Mouse (Mus musculus) hindbrain, embryonic 12.5 days (tissue): ENCODE results near the gene Ddt. TPM values are rescaled to one million over a fixed set of nuclear protein-coding genes. Genes with fewer than 3 reads are reported as not detected.

Experiments used
- ATAC-seq: fragments of 200-750 bp; cut with Nextera tagmentation; 2 replicates; pipeline ENCODE4 v1.8.0; 2017; ENCODE audit warnings: moderate TSS enrichment; ENCODE audit not compliant: low FRiP score
- H3K27ac ChIP-seq: fragments of 300-500 bp; sonication (generic); 2 replicates; pipeline ENCODE4 v1.5.1; 2016; ENCODE audit warnings: mild to moderate bottlenecking
- H3K27me3 ChIP-seq: fragments of 300-500 bp; sonication (generic); 2 replicates; pipeline ENCODE4 v1.6.1; 2016; ENCODE audit warnings: mild to moderate bottlenecking
- H3K36me3 ChIP-seq: fragments of 300-500 bp; sonication (generic); 2 replicates; pipeline ENCODE4 v1.6.1; 2016; ENCODE audit warnings: mild to moderate bottlenecking
- H3K4me1 ChIP-seq: fragments of 300-500 bp; sonication (generic); 2 replicates; pipeline ENCODE4 v1.6.1; 2016
- H3K4me2 ChIP-seq: fragments of 300-500 bp; sonication (generic); replicated peaks from 2 replicates; pipeline ENCODE4 v1.6.1; 2016; ENCODE audit warnings: mild to moderate bottlenecking
- H3K4me3 ChIP-seq: fragments of 300-500 bp; sonication (generic); 2 replicates; pipeline ENCODE4 v1.5.1; 2016; ENCODE audit warnings: mild to moderate bottlenecking
- H3K9ac ChIP-seq: fragments of 300-500 bp; sonication (generic); 2 replicates; pipeline ENCODE4 v1.6.1; 2016; ENCODE audit warnings: mild to moderate bottlenecking, moderate library complexity
- H3K9me3 ChIP-seq: fragments of 300-500 bp; sonication (generic); replicated peaks from 2 replicates; pipeline ENCODE4 v1.6.1; 2016; ENCODE audit warnings: mild to moderate bottlenecking
- WGBS: fragments of 180-500 bp; shearing (Covaris S2); methylation state at CpG from one replicate; pipeline ENCODE4 v1.1.7; 2016; 5-methylcytosine and 5-hydroxymethylcytosine counted together
- polyA plus RNA-seq: library from polyadenylated mRNA; unstranded; fragments of >200 nt; fragmentation: Nextera tagmentation; extraction: Ambion mirVana; gene quantifications from 2 replicates; pipeline ENCODE4 v1.2.1, GENCODE M21; 2016

The Ddt gene
- polyA plus RNA-seq, 1 experiment from 2014 or later: 86.4 TPM

GRCm38 (mm10) chr10:75764519-75765473 lies 8.4 kb downstream of the Ddt start:
- 1% methylated on average over 27 of the region's 27 CpGs for WGBS
- H3K4me2 ChIP-seq: peak overlapping the region; percentile 83
- H3K4me1 ChIP-seq: peaks cover 17% of the 10 kb centered on the region
- no peaks in the 10 kb centered on the region for H3K9me3 ChIP-seq
- H3K4me3 ChIP-seq: peak overlapping the region; percentile 93
- H3K27me3 ChIP-seq: no peaks in the 10 kb centered on the region
- H3K36me3 ChIP-seq: 0 out of 2 replicates have a peak, but pooled peaks cover 14% of the 10 kb centered on the region
- peak overlapping the region; percentile 89 for H3K9ac ChIP-seq
- peak overlapping the region; percentile 64 for H3K27ac ChIP-seq
- peak; percentile 41 for ATAC-seq

- H3K4me1 ChIP-seq: peaks cover 17% of the 10 kb centered on the region
- under 1% methylated on average over 61 of the region's 61 CpGs for WGBS
Measured at GRCm38 (mm10) chr10:75763682-75764518, 9.3 kb downstream of the Ddt start, which contains the start of gene Cabin1. Gene Cabin1, minus strand, starts transcription at chr10:75764341.

GRCm38 (mm10) chr10:75762413-75762812 lies 10.8 kb downstream of the Ddt start:
- Histone ChIP-seq H3K36me3 (0 out of 2 replicates have a peak, but pooled peaks cover 25% of the 10 kb centered on the region), H3K9me3 (no peaks in the 10 kb centered on the region), H3K4me2 (peak overlapping the region; percentile 83; the same call in 1 of the 2 replicates), H3K27me3 (no peaks in the 10 kb centered on the region), H3K9ac (no peak overlapping the region), H3K27ac (no peak overlapping the region), H3K4me3 (no peak overlapping the region), H3K4me1 (peaks cover 17% of the 10 kb centered on the region)
- 97% methylated on average over 3 of the region's 3 CpGs for WGBS
- no peak for ATAC-seq

More at GRCm38 (mm10) chr10:75763682-75764518, 9.3 kb downstream of the Ddt start, which contains the start of gene Cabin1:
- ATAC-seq: peak; percentile 98
- Histone ChIP-seq H3K36me3 (0 out of 2 replicates have a peak, but pooled peaks cover 20% of the 10 kb centered on the region), H3K9me3 (no peaks in the 10 kb centered on the region), H3K27ac (peak within 1 kb of the TSS; percentile 80), H3K27me3 (no peaks in the 10 kb centered on the region), H3K9ac (peak within 1 kb of the TSS; percentile 89), H3K4me3 (peak within 1 kb of the TSS; percentile 93), H3K4me2 (peak within 1 kb of the TSS; percentile 83)

GRCm38 (mm10) chr10:75760311-75760710 lies 12.9 kb downstream of the Ddt start:
- Histone ChIP-seq H3K4me1 (peaks cover 17% of the 10 kb centered on the region), H3K9ac (no peak overlapping the region), H3K9me3 (no peaks in the 10 kb centered on the region), H3K36me3 (peaks cover 34% of the 10 kb centered on the region), H3K27me3 (no peaks in the 10 kb centered on the region), H3K4me2 (no peak overlapping the region), H3K27ac (no peak overlapping the region), H3K4me3 (no peak overlapping the region)
- 97% methylated on average over 3 of the region's 3 CpGs for WGBS
- ATAC-seq: no peak

GRCm38 (mm10) chr10:75756719-75757118 lies 16.5 kb downstream of the Ddt start:
- H3K4me3 ChIP-seq: no peak overlapping the region
- H3K4me2 ChIP-seq: no peak overlapping the region
- peaks cover 69% of the 10 kb centered on the region for H3K36me3 ChIP-seq
- H3K9ac ChIP-seq: 0 out of 2 replicates have a peak overlapping the region, but pooled peaks have one; percentile 13
- no peak for ATAC-seq
- H3K9me3 ChIP-seq: no peaks in the 10 kb centered on the region
- H3K27ac ChIP-seq: no peak overlapping the region
- H3K27me3 ChIP-seq: no peaks in the 10 kb centered on the region
- H3K4me1 ChIP-seq: no peaks in the 10 kb centered on the region
- WGBS: 94% methylated on average over 11 of the region's 11 CpGs

GRCm38 (mm10) chr10:75744017-75744416 lies 29.2 kb downstream of the Ddt start:
- no peaks in the 10 kb centered on the region for H3K27me3 ChIP-seq
- H3K36me3 ChIP-seq: peaks cover 85% of the 10 kb centered on the region
- ATAC-seq: peak; percentile 83
- peak overlapping the region; percentile 30; the same call in 1 of the 2 replicates for H3K27ac ChIP-seq
- no peak overlapping the region for H3K4me2 ChIP-seq
- 49% methylated on average over 3 of the region's 3 CpGs for WGBS
- H3K4me3 ChIP-seq: no peak overlapping the region
- H3K9me3 ChIP-seq: no peaks in the 10 kb centered on the region
- H3K9ac ChIP-seq: no peak overlapping the region
- H3K4me1 ChIP-seq: no peaks in the 10 kb centered on the region

GRCm38 (mm10) chr10:75743369-75743768 lies 29.8 kb downstream of the Ddt start:
- Histone ChIP-seq H3K9ac (no peak overlapping the region), H3K4me2 (no peak overlapping the region), H3K4me1 (no peaks in the 10 kb centered on the region), H3K4me3 (no peak overlapping the region), H3K9me3 (no peaks in the 10 kb centered on the region), H3K27ac (no peak overlapping the region), H3K27me3 (no peaks in the 10 kb centered on the region), H3K36me3 (peaks cover 85% of the 10 kb centered on the region)
- ATAC-seq: no peak
- WGBS: 92% methylated on average over 12 of the region's 12 CpGs

- H3K27me3 ChIP-seq: no peaks in the 10 kb centered on the region
- 95% methylated on average over 3 of the region's 3 CpGs for whole genome bisulfite sequencing
- no peaks in the 10 kb centered on the region for H3K4me1 ChIP-seq
- H3K4me2 ChIP-seq: no peak overlapping the region
- H3K4me3 ChIP-seq: no peak overlapping the region
- no peak overlapping the region for H3K27ac ChIP-seq
- ATAC-seq: no peak
- no peaks in the 10 kb centered on the region for H3K9me3 ChIP-seq
- H3K9ac ChIP-seq: no peak overlapping the region
- peaks cover 84% of the 10 kb centered on the region for H3K36me3 ChIP-seq
Measured at GRCm38 (mm10) chr10:75740866-75741265, 32.3 kb downstream of the Ddt start.

- 92% methylated on average over 7 of the region's 7 CpGs for WGBS
- Histone ChIP-seq H3K9me3 (no peaks in the 10 kb centered on the region), H3K4me3 (no peak overlapping the region), H3K27ac (no peak overlapping the region), H3K36me3 (peaks cover 84% of the 10 kb centered on the region), H3K27me3 (no peaks in the 10 kb centered on the region), H3K4me2 (no peak overlapping the region), H3K9ac (no peak overlapping the region), H3K4me1 (no peaks in the 10 kb centered on the region)
- no peak for ATAC-seq
Measured at GRCm38 (mm10) chr10:75725449-75725848, 47.8 kb downstream of the Ddt start.

Other genes starting within 250 kb of the Ddt start
- 14.6 and 15.4 TPM in 2 replicates for gene Lrrc75b, start 213.1 kb downstream of the Ddt start, polyA plus RNA-seq
- gene Ggt1, start 211.8 kb downstream of the Ddt start, polyA plus RNA-seq: 1.1 and 2.0 TPM in 2 replicates
- 1.1 and 2.1 TPM in 2 replicates for gene Ggt5, start 184.1 kb downstream of the Ddt start, polyA plus RNA-seq
- gene Susd2, start 129.4 kb downstream of the Ddt start, polyA plus RNA-seq: 2.8 TPM in 2 replicates
- gene Cabin1, start 9.1 kb downstream of the Ddt start, polyA plus RNA-seq: 44.1 and 48.7 TPM in 2 replicates
- gene Gm20441, start 7.5 kb upstream of the Ddt start, polyA plus RNA-seq: not detected in 2 replicates
- 5.0 and 5.1 TPM in 2 replicates for gene Gstt3, start 8.0 kb upstream of the Ddt start, polyA plus RNA-seq
- gene Gstt1, start 25.2 kb upstream of the Ddt start, polyA plus RNA-seq: 6.7 and 8.7 TPM in 2 replicates
- gene Gstt4, start 49.1 kb upstream of the Ddt start, polyA plus RNA-seq: not detected in 2 replicates
- 7.9 and 8.4 TPM in 2 replicates for gene Gstt2, start 64.0 kb upstream of the Ddt start, polyA plus RNA-seq
- 1,134 and 1,420 TPM in 2 replicates for gene Mif, start 86.8 kb upstream of the Ddt start, polyA plus RNA-seq
- 2.7 and 2.9 TPM in 2 replicates for gene Derl3, start 120.0 kb upstream of the Ddt start, polyA plus RNA-seq
- 296 and 298 TPM in 2 replicates for gene Smarcb1, start 148.2 kb upstream of the Ddt start, polyA plus RNA-seq
- gene Chchd10, start 159.7 kb upstream of the Ddt start, polyA plus RNA-seq: 15.4 and 15.5 TPM in 2 replicates
- 55.2 and 56.1 TPM in 2 replicates for gene Mmp11, start 163.1 kb upstream of the Ddt start, polyA plus RNA-seq
- gene Gm867, start 167.3 kb upstream of the Ddt start, polyA plus RNA-seq: 1.5 and 1.7 TPM in 2 replicates
- 0.34 and 0.98 TPM in 2 replicates for gene Vpreb3, start 169.6 kb upstream of the Ddt start, polyA plus RNA-seq
- not detected in 2 replicates for gene Gm5134, start 181.1 kb upstream of the Ddt start, polyA plus RNA-seq